Mouse (Mus musculus) left cerebral cortex, postnatal 10 days (tissue): ENCODE measurements at regions not wholly inside any gene's neighbourhood (a gene's known extent, or its start where the extent isn't known, plus 50 kb on each side); places are given as distances from the start of the nearest gene placed in this dataset.

Experiments used
- DNase-seq, 2 experiments: peaks; one replicate each; pipeline ENCODE4 v3.0.0; 2021 to 2022; ENCODE audit warnings: low spot score in 2 of 2, mixed read lengths in 1 of 2; ENCODE audit errors: extremely low spot score in 1 of 2
- intact Hi-C: fragments of 180-260 bp; cut with DNase I; formaldehyde crosslinking; loops from one replicate; pipeline ENCODE4 v1.15.1; 2025

DNA sequence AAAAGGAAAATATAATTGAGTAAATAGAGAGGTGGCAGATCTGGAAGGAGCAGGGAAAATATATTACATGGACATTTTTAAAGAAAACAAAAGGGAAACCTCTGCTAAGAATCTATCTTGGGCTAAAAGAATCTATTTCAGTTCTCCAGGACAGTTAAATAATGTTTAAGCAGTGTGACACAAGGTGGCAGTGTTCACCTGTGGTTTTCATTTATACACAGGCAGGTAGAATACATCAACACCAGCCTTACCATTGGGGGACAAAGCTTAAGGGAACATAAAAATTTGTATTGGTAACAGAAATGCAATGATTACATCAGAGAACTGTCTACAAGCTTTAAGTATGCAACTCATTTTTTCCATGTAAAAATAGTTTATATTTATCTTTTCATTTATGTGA lies 78.2 kb upstream of the Cldn34d start:
- peak; percentile 4 to 13 for DNase-seq
- intact Hi-C loops: loop anchor here (2.0 to 10.0 kb wide), 2 partner anchors 1040 to 1124 kb away; no protein-coding TSS in a partner anchor
